Mouse (Mus musculus): ENCODE measurements around the gene Rsph9. TPM values are rescaled to one million over a fixed set of nuclear protein-coding genes. Genes with fewer than 3 reads are reported as not detected.
A peak's percentile ranks its signal among the peaks of the same experiment; 100 is the strongest.

Gene Rsph9
- polyA plus RNA-seq, 1 experiment: 2.6 TPM

- no peak for TF ChIP-seq CTCF (IDR thresholded peaks at IDR 0.05; ENCODE audit: borderline replicate concordance, control insufficient read depth, extremely low read depth, insufficient read depth, low read length, poor library complexity)
- no peak for TF ChIP-seq POLR2A (IDR thresholded peaks at IDR 0.05; ENCODE audit: control insufficient read depth, extremely low read depth, insufficient read depth, low read length, poor library complexity)
- H3K4me1 ChIP-seq (replicated peaks; ENCODE audit: control insufficient read depth, insufficient read depth, low read length): peaks cover 15% of the 10 kb centered on the region
- WGBS: 91% methylated on average over 5 of the region's 5 CpGs
Measured at GRCm38 (mm10) chr17:46156680-46157079, 12.7 kb upstream of the Rsph9 start.

GRCm38 (mm10) chr17:46154336-46154735 lies 10.3 kb upstream of the Rsph9 start:
- DNase-seq: no peak
- Histone ChIP-seq H3K4me3 (ENCODE audit: control insufficient read depth, insufficient read depth, low read length) (no peak overlapping the region), H3K4me1 (replicated peaks; ENCODE audit: control insufficient read depth, insufficient read depth, low read length) (peaks cover 10% of the 10 kb centered on the region; the same call in 1 of the 2 replicates), H3K27me3 (ENCODE audit: control insufficient read depth, insufficient read depth, low read length) (no peaks in the 10 kb centered on the region), H3K36me3 (ENCODE audit: control insufficient read depth, insufficient read depth, low read length) (no peaks in the 10 kb centered on the region), H3K27ac (ENCODE audit: control insufficient read depth, insufficient read depth, low read length) (no peak overlapping the region)
- WGBS: 71% methylated on average over 3 of the region's 3 CpGs
- TF ChIP-seq CTCF (IDR thresholded peaks at IDR 0.05; ENCODE audit: borderline replicate concordance, control insufficient read depth, extremely low read depth, insufficient read depth, low read length, poor library complexity): no peak
- no peak for TF ChIP-seq POLR2A (IDR thresholded peaks at IDR 0.05; ENCODE audit: control insufficient read depth, extremely low read depth, insufficient read depth, low read length, poor library complexity)

More at GRCm38 (mm10) chr17:46156680-46157079, 12.7 kb upstream of the Rsph9 start:
- DNase-seq: no peak
- Histone ChIP-seq H3K27me3 (ENCODE audit: control insufficient read depth, insufficient read depth, low read length) (no peaks in the 10 kb centered on the region), H3K27ac (ENCODE audit: control insufficient read depth, insufficient read depth, low read length) (no peak overlapping the region), H3K36me3 (ENCODE audit: control insufficient read depth, insufficient read depth, low read length) (no peaks in the 10 kb centered on the region), H3K4me3 (ENCODE audit: control insufficient read depth, insufficient read depth, low read length) (no peak overlapping the region)

- Histone ChIP-seq H3K36me3 (ENCODE audit: control insufficient read depth, insufficient read depth, low read length) (peaks cover 9% of the 10 kb centered on the region; the same call in 1 of the 2 replicates), H3K4me1 (replicated peaks; ENCODE audit: control insufficient read depth, insufficient read depth, low read length) (peaks cover 10% of the 10 kb centered on the region; the same call in 1 of the 2 replicates), H3K27ac (ENCODE audit: control insufficient read depth, insufficient read depth, low read length) (peak within 1 kb of the TSS; percentile 70), H3K27me3 (ENCODE audit: control insufficient read depth, insufficient read depth, low read length) (no peaks in the 10 kb centered on the region), H3K4me3 (ENCODE audit: control insufficient read depth, insufficient read depth, low read length) (peak within 1 kb of the TSS; percentile 66)
- peak; percentile 88 for TF ChIP-seq POLR2A (IDR thresholded peaks at IDR 0.05; ENCODE audit: control insufficient read depth, extremely low read depth, insufficient read depth, low read length, poor library complexity)
- 0 out of 2 replicates have a peak, but pooled peaks have one; percentile 31 for TF ChIP-seq CTCF (IDR thresholded peaks at IDR 0.05; ENCODE audit: borderline replicate concordance, control insufficient read depth, extremely low read depth, insufficient read depth, low read length, poor library complexity)
- peak; percentile 90 for DNase-seq
- 2% methylated on average over 33 of the region's 33 CpGs for WGBS
Measured at GRCm38 (mm10) chr17:46152847-46153782, 9.1 kb upstream of the Rsph9 start, which contains the start of gene Mad2l1bp. TSS of gene Mad2l1bp (minus strand) at chr17:46153553.

GRCm38 (mm10) chr17:46139872-46140271 lies 4.1 kb downstream of the Rsph9 start:
- H3K4me1 ChIP-seq (replicated peaks; ENCODE audit: control insufficient read depth, insufficient read depth, low read length): peaks cover 10% of the 10 kb centered on the region
- H3K4me3 ChIP-seq (ENCODE audit: control insufficient read depth, insufficient read depth, low read length): no peak overlapping the region
- no peak overlapping the region for H3K27ac ChIP-seq (ENCODE audit: control insufficient read depth, insufficient read depth, low read length)
- no peaks in the 10 kb centered on the region for H3K27me3 ChIP-seq (ENCODE audit: control insufficient read depth, insufficient read depth, low read length)
- TF ChIP-seq POLR2A (IDR thresholded peaks at IDR 0.05; ENCODE audit: control insufficient read depth, extremely low read depth, insufficient read depth, low read length, poor library complexity): no peak
- TF ChIP-seq CTCF (IDR thresholded peaks at IDR 0.05; ENCODE audit: borderline replicate concordance, control insufficient read depth, extremely low read depth, insufficient read depth, low read length, poor library complexity): no peak
- WGBS: 90% methylated on average over 3 of the region's 3 CpGs
- no peaks in the 10 kb centered on the region for H3K36me3 ChIP-seq (ENCODE audit: control insufficient read depth, insufficient read depth, low read length)
- no peak for DNase-seq

GRCm38 (mm10) chr17:46138563-46139236 lies 5.3 kb downstream of the Rsph9 start:
- 67% methylated on average over 8 of the region's 8 CpGs for whole genome bisulfite sequencing
- no peaks in the 10 kb centered on the region for H3K36me3 ChIP-seq (ENCODE audit: control insufficient read depth, insufficient read depth, low read length)
- no peak overlapping the region for H3K27ac ChIP-seq (ENCODE audit: control insufficient read depth, insufficient read depth, low read length)
- TF ChIP-seq POLR2A (IDR thresholded peaks at IDR 0.05; ENCODE audit: control insufficient read depth, extremely low read depth, insufficient read depth, low read length, poor library complexity): no peak
- no peak for TF ChIP-seq CTCF (IDR thresholded peaks at IDR 0.05; ENCODE audit: borderline replicate concordance, control insufficient read depth, extremely low read depth, insufficient read depth, low read length, poor library complexity)
- no peak overlapping the region for H3K4me3 ChIP-seq (ENCODE audit: control insufficient read depth, insufficient read depth, low read length)
- DNase-seq: no peak
- H3K4me1 ChIP-seq (replicated peaks; ENCODE audit: control insufficient read depth, insufficient read depth, low read length): peaks cover 5% of the 10 kb centered on the region
- H3K27me3 ChIP-seq (ENCODE audit: control insufficient read depth, insufficient read depth, low read length): no peaks in the 10 kb centered on the region

GRCm38 (mm10) chr17:46132862-46133261 lies 11.2 kb downstream of the Rsph9 start:
- no peaks in the 10 kb centered on the region for H3K4me1 ChIP-seq (replicated peaks; ENCODE audit: control insufficient read depth, insufficient read depth, low read length)
- TF ChIP-seq CTCF (IDR thresholded peaks at IDR 0.05; ENCODE audit: borderline replicate concordance, control insufficient read depth, extremely low read depth, insufficient read depth, low read length, poor library complexity) (no peak), POLR2A (IDR thresholded peaks at IDR 0.05; ENCODE audit: control insufficient read depth, extremely low read depth, insufficient read depth, low read length, poor library complexity) (no peak)
- no peaks in the 10 kb centered on the region; the same call in 1 of the 2 replicates for H3K36me3 ChIP-seq (ENCODE audit: control insufficient read depth, insufficient read depth, low read length)
- H3K27me3 ChIP-seq (ENCODE audit: control insufficient read depth, insufficient read depth, low read length): no peaks in the 10 kb centered on the region
- DNase-seq: no peak
- WGBS: 91% methylated on average over 8 of the region's 8 CpGs
- H3K27ac ChIP-seq (ENCODE audit: control insufficient read depth, insufficient read depth, low read length): no peak overlapping the region
- no peak overlapping the region for H3K4me3 ChIP-seq (ENCODE audit: control insufficient read depth, insufficient read depth, low read length)

Data from thymus, adult 2 months (tissue).